Mouse (Mus musculus) adrenal gland, postnatal 25 days (tissue): ENCODE data around the gene Pold3. TPM values are rescaled to one million over a fixed set of nuclear protein-coding genes. Genes with fewer than 3 reads are reported as not detected.

ENCODE experiments used
- total RNA-seq: library from RNA; stranded (reverse); gene quantifications from 2 replicates; pipeline ENCODE4 v1.2.3, GENCODE M21; 2021

Pold3 gene
- total RNA-seq, 1 experiment from 2014 or later: 33.6 TPM

Other genes with a start within 250 kb of the Pold3 start
- 16.8 and 19.8 TPM in 2 replicates for gene Rnf169, start 141.1 kb downstream of the Pold3 start, total RNA-seq
- gene Chrdl2, start 115.4 kb downstream of the Pold3 start, total RNA-seq: not detected in 2 replicates
- gene Lipt2, start 37.7 kb upstream of the Pold3 start, total RNA-seq: 6.1 and 6.2 TPM in 2 replicates
- gene Kcne3, start 54.9 kb upstream of the Pold3 start, total RNA-seq: 0.85 and 1.3 TPM in 2 replicates
- gene Pgm2l1, start 105.8 kb upstream of the Pold3 start, total RNA-seq: 8.3 and 12.8 TPM in 2 replicates
- gene P4ha3, start 164.0 kb upstream of the Pold3 start, total RNA-seq: 0.81 and 1.3 TPM in 2 replicates